Mouse (Mus musculus) spleen, postnatal 36 days (tissue): ENCODE measurements around the gene Syt17.
"Not testable (repeated sequence)": the region's sequence is repeated elsewhere in the genome, so short reads cannot be mapped to it uniquely, and the experiment has no call there.

Experiments
- DNase-seq, 2 experiments: peaks; one replicate each; pipeline ENCODE4 v3.0.0; 2022; ENCODE audit warnings: low spot score in 2 of 2, mixed read lengths in 1 of 2

Gene Syt17

GRCm38 (mm10) chr7:118380056-118380455 lies 68.0 kb downstream of the Syt17 start:
- DNase-seq, result peak in 1 of 2 experiments; percentile 17

DNA sequence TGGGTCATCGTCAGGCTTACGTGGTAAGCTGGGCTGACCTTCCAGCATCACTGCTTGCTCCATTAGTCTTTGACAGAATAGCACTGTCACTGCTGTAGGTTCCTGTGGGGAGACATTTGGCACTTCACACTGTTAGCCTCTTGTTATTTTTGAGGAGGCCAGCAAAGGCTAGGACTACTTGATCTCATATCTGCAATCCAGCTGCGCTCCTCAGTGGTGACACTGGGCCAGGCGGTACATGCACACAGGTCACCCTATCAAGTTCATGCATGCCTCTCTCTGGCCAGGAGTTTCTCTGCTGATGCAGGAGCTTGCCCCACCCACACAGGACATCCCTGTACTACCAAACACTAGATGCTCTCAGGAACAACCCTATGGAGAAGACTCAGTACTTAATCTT lies 71.4 kb downstream of the Syt17 start:
- DNase-seq, result no peak

GRCm38 (mm10) chr7:118375341-118375740 lies 72.7 kb downstream of the Syt17 start:
- no peak for DNase-seq

GRCm38 (mm10) chr7:118371361-118371760 lies 76.7 kb downstream of the Syt17 start:
- DNase-seq, result no peak

GRCm38 (mm10) chr7:118369705-118370104 lies 78.3 kb downstream of the Syt17 start:
- no peak for DNase-seq

DNA sequence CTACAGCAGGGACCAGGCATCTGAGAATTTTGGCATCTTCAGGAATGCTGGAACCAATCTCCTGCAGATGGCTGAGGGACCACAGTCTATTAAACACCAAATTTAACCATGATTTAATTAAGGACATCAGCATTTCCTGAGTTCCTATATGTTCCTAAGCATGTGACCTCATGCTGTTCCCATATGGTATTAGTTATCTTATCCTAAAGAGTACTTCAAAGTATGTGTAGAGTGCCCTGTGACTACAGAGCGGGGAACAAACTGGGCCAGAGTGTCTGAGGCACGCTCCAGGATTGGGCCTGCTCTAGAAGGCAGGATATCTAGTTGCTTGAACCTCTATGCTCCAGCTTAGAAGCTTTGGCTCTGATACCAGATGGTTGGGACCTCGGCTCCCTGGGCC lies 82.1 kb downstream of the Syt17 start:
- DNase-seq, result no peak

GRCm38 (mm10) chr7:118365251-118365650 lies 82.8 kb downstream of the Syt17 start:
- no peak for DNase-seq

DNA sequence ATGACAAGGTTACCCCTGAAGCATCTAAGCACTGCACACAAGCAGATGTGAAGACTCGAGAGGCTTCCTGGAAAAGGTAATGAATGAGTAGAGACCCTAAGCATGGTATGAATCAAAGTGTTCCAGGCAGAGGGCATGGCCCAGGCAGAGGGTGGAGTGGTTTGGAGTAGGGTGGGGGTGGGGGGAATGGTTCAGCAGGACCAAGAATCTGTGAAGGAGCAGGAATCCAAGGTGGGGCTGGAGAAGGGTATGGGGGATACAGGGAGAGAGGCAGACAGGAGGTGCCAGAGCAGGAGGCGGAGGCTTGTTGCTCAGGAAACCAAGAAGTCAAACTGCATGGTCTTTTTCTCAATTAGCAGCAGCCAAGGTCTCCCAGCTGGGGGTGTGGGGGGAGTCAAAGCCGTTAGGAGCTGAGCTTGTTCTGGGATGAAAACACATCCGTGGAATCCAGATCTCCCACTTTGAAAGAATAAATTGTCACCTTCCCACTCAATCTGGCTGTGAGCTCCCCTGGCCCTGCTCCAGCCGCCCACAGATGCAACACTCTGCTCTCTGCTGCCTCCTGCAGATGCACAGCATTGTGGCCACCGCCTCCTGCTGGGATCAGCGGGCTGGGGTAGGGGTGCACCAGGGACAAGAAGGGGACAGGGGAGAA lies 83.5 kb downstream of the Syt17 start:
- no peak for DNase-seq

DNA sequence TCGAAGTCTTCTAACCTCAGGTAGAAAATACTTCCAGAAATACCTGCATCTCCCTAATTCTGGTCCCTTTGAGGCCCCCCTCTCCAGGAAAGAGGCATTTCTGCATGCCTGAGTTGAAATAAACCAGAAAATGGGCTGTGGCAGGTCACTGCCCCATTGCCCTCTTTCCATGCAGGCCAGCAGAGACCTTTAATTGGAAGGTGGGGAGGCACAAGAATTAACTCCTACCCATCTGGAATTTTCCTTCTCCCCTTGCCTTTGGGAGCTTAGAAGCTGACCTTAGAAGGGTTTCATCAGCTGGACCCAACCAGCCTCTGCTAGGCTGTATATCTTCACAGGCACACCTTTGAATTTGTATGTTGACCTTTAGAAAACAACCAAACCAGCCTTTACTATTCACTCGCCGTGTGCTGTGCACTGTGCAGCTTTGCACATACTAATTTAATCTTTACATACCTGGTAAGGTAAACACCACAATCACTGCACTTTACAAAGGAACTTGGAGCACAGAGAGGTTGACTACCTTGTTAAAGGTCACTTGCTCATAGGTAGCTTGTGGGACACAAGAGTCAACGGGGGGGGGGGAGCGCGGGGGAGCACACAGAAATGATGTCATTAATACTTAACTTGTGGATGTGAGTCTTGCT lies 84.3 kb downstream of the Syt17 start:
- DNase-seq, result no peak

DNA sequence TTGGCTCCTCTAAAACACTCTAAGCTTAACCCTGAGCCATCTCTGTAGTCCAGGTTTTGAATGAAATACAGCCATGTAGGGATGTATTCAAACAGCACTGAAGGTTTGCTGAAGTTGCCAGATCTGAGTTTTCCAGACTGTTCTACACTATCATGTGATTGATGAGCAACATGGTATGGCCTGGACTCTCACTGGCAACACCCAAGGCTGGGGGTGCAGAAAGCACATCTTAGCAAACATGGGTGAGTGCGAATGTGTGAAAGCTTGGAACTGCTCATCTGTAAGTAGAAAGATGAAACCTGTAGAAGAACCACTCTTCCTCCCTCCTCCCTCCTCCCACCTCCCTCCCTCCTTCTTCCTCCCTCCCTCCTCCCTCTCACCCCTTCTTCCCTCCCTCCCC lies 85.1 kb downstream of the Syt17 start:
- DNase-seq, result no peak

DNA sequence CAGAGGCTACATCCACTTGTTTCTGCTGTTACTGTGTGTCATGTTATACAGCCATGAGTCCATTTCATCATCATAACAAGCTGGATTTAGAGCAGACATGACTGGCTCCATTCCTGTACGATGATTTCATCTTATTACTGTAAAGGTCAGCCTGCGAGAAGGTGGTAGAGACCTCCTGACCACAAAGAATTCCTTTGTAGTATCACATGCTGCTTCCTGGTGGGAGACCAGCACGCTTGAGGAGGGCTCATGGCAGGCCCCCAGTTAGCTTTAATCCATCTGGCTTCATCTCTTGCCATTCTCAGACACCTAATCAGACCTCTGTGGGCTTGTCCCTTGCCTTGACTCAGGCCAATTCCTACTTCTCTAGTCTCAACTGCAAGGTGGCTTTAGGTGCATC lies 85.8 kb downstream of the Syt17 start:
- DNase-seq, result no peak

- DNase-seq, result no peak
These were observed 89.0 kb downstream of the Syt17 start for GRCm38 (mm10) chr7:118358977-118359376.

DNA sequence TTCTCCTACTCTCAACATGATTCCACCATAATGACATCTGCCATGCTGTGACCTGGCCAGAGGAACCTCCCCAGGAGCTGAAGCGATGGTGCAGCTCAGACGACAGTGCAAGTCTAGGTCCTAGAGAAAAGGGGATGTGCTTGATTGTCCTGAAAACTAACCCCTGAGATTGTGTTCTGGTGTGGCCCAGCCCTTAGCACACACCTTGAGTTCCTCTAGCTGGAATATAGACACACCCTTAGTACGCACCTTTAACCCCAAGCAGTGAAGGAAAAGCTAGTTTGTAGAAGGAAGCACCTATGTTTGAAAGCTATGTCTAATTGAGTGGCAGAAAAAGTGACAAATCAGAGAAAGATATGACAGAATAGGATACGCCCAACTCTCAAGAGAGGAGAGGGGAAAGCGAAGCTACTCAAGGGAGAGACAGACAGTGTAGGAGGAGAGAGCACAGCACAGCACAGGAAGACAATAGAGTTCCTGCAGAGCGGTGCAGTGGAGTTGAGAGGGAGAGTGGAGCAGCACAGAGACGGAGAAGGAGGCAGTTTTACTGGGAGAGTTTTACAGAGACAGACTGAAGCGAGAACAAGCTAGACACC lies 91.5 kb downstream of the Syt17 start:
- DNase-seq, result not testable (repeated sequence)

DNA sequence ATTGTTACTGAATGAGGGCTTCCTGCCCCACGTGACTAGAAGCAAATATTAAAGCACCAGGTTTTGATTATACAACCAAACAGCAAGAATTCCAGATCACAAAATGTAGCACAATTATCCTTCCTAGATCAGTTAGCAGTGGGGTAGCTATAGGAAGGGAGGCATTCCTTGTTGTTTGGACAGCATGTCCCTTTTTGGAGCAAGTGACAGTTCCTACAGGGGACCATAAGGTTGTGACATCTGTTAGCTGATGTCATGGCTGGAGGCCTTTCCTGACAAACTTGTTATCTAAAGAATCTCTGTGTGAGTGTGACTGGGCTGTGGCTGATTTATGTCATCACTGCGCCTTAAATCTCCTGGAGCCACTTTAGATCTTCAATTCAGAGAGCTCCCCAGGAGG lies 97.2 kb downstream of the Syt17 start:
- no peak for DNase-seq

DNA sequence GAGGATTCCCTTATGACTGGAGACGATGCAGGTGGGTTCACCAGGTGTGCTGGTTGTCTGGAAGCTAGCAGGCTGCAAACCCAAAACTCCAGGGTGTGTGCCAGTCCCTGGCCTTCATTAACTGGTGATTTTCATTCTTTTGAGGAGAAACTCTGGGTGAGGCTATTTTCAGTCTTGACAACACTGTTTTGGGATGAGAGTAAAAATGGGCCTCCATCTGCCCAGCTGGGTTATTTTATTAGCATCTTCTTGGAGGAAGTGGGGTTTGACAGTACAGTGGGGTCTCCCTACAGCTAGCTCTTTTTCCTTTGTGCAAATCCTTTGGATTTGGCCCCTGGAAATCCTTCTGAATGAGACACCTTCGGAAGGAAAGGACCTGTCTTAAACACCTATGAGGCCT lies 101.1 kb downstream of the Syt17 start:
- no peak for DNase-seq

- DNase-seq, result peak; percentile 20
These were observed 101.6 kb downstream of the Syt17 start for GRCm38 (mm10) chr7:118346432-118346831.

GRCm38 (mm10) chr7:118345396-118345795 lies 102.6 kb downstream of the Syt17 start:
- no peak for DNase-seq

DNA sequence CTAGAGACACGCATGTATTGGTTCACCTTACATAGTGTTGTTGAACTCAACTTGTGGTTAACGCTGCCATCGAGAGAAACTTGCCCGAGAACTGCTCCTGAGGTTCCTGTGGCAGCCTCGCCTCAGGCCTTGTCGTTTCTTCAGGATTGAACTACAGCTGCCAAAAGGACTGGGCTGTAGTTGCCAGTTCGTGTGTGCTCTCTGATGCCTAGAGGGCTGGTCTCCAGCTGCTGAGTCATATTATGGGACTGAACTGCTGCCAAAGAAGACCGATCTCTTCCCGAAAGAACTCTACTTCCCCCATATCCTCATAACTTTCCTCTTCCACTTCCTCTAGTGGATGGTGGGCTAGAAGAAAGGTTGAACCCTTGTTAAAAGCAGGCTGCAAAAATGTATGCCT lies 103.3 kb downstream of the Syt17 start:
- no peak for DNase-seq
